Mouse (Mus musculus) forebrain, postnatal 0 days (tissue): ENCODE results near the gene Rps29. TPM values are rescaled to one million over a fixed set of nuclear protein-coding genes. Genes with fewer than 3 reads are reported as not detected.

Experiments
- ATAC-seq: fragments of 200-750 bp; cut with Nextera tagmentation; 2 replicates; pipeline ENCODE4 v1.8.0; 2017; ENCODE audit warnings: mild to moderate bottlenecking, moderate library complexity
- DNase-seq: peaks from one replicate; pipeline ENCODE4 v3.0.0-alpha.2; 2015
- H3K27ac ChIP-seq: fragments of 300-500 bp; sonication (generic); 2 replicates; pipeline ENCODE4 v1.5.1; 2014; ENCODE audit warnings: low read depth, mild to moderate bottlenecking, antibody characterized with exemption, low read length, moderate library complexity, mixed read lengths
- H3K27me3 ChIP-seq: fragments of 300-500 bp; sonication (generic); 2 replicates; pipeline ENCODE4 v1.6.1; 2014; ENCODE audit warnings: mild to moderate bottlenecking, low read length, mixed read lengths; ENCODE audit not compliant: insufficient read depth
- H3K36me3 ChIP-seq: fragments of 300-500 bp; sonication (generic); 2 replicates; pipeline ENCODE4 v1.6.1; 2014; ENCODE audit warnings: mild to moderate bottlenecking, moderate library complexity; ENCODE audit not compliant: insufficient read depth
- H3K4me1 ChIP-seq: fragments of 300-500 bp; sonication (generic); 2 replicates; pipeline ENCODE4 v1.6.1; 2014; ENCODE audit warnings: antibody characterized with exemption; ENCODE audit not compliant: insufficient read depth
- H3K4me2 ChIP-seq: fragments of 300-500 bp; sonication (generic); 2 replicates; pipeline ENCODE4 v1.6.1; 2014; ENCODE audit warnings: low read depth, mild to moderate bottlenecking, moderate library complexity
- H3K4me3 ChIP-seq: fragments of 300-500 bp; sonication (generic); 2 replicates; pipeline ENCODE4 v1.5.1; 2014; ENCODE audit warnings: low read depth, low read length, mixed read lengths
- H3K9ac ChIP-seq: fragments of 300-500 bp; sonication (generic); 2 replicates; pipeline ENCODE4 v1.6.1; 2014; ENCODE audit warnings: mild to moderate bottlenecking
- H3K9me3 ChIP-seq: fragments of 300-500 bp; sonication (generic); 2 replicates; pipeline ENCODE4 v1.6.1; 2016; ENCODE audit warnings: low read length
- CTCF ChIP-seq: sonication (generic); IDR thresholded peaks from 2 replicates; pipeline ENCODE4 v1.5.1; 2016; ENCODE audit warnings: antibody characterized with exemption, control low read depth, low read depth
- WGBS: fragments of 180-500 bp; shearing (Covaris S2); extraction: QIAGEN DNeasy Blood & Tissue Kit; methylation state at CpG from one replicate; pipeline ENCODE4 v1.1.7; 2014; 5-methylcytosine and 5-hydroxymethylcytosine counted together
- polyA plus RNA-seq: library from polyadenylated mRNA; unstranded; fragments of >200 nt; fragmentation: Nextera tagmentation; extraction: Ambion mirVana; gene quantifications from 2 replicates; pipeline ENCODE4 v1.2.1, GENCODE M21; 2015
- total RNA-seq: library from RNA; depleted of rRNA; stranded (reverse); fragments of >200 nt; gene quantifications from 2 replicates; pipeline ENCODE4 v1.2.3, GENCODE M21; 2014

Rps29 gene
- total and polyA plus RNA-seq, 2 experiments from 2014 or later = 333 to 1,372 TPM

DNA sequence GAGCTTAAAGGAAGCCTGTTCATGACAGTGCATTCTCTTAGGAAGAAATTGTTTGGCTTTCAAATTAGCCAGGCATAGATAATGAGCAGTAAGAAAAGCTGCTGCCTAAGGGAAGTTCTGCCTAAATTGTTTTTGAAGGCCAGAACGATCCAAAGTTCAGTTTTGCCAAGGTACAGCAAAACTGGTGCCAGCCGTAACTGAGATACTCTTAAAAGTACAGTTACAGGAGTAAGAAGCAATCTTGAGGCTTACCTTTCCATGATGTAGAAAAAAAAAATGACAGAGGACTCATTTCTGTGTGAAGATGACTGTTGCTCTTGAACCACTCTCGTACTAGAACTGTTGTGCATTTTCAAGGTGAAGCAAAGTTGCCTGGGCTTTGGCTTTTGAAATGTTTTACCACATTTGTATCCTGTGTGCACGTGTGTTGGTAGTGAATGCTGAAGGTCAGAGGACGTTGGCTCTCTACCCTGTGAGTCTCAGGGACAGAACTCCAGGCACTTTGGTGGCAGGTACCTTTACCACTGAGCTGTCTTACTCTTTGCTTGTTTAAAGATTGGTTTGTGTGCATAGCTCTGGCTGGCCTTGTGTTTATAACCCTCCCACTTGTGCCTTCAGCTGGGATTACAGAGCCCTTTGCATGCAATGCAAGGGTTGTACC is 28.0 kb upstream of the Rps29 start:
- peaks cover 6% of the 10 kb centered on the region; the same call in 1 of the 2 replicates for H3K36me3 ChIP-seq
- WGBS = 58% methylated on average over 5 of the region's 5 CpGs
- no peak for DNase-seq
- H3K9ac ChIP-seq = no peak overlapping the region
- H3K4me2 ChIP-seq = no peak overlapping the region
- H3K9me3 ChIP-seq = no peaks in the 10 kb centered on the region
- no peak overlapping the region for H3K27ac ChIP-seq
- peaks cover 14% of the 10 kb centered on the region for H3K4me1 ChIP-seq
- ATAC-seq = no peak
- TF ChIP-seq CTCF = no peak
- H3K27me3 ChIP-seq = no peaks in the 10 kb centered on the region
- 0 out of 2 replicates have a peak overlapping the region, but pooled peaks have one; percentile 5 for H3K4me3 ChIP-seq

DNA sequence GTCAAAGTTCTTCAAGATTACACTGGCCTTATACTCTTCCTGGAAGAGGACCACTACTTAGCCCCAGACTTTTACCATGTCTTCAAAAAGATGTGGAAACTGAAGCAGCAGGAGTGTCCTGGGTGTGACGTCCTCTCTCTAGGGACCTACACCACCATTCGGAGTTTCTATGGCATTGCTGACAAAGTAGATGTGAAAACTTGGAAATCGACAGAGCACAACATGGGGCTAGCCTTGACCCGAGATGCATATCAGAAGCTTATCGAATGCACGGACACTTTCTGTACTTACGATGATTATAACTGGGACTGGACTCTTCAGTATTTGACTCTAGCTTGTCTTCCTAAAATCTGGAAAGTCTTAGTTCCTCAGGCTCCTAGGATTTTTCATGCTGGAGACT is 26.4 kb upstream of the Rps29 start:
- TF ChIP-seq CTCF = no peak
- Histone ChIP-seq H3K9me3 (no peaks in the 10 kb centered on the region), H3K27ac (no peak overlapping the region), H3K4me3 (peak overlapping the region; percentile 86), H3K9ac (peak overlapping the region; percentile 90; the same call in 1 of the 2 replicates), H3K27me3 (no peaks in the 10 kb centered on the region), H3K4me1 (peaks cover 14% of the 10 kb centered on the region), H3K4me2 (peak overlapping the region; percentile 94), H3K36me3 (peaks cover 6% of the 10 kb centered on the region; the same call in 1 of the 2 replicates)
- DNase-seq = no peak
- ATAC-seq = no peak
- 75% methylated on average over 7 of the region's 7 CpGs for WGBS

DNA sequence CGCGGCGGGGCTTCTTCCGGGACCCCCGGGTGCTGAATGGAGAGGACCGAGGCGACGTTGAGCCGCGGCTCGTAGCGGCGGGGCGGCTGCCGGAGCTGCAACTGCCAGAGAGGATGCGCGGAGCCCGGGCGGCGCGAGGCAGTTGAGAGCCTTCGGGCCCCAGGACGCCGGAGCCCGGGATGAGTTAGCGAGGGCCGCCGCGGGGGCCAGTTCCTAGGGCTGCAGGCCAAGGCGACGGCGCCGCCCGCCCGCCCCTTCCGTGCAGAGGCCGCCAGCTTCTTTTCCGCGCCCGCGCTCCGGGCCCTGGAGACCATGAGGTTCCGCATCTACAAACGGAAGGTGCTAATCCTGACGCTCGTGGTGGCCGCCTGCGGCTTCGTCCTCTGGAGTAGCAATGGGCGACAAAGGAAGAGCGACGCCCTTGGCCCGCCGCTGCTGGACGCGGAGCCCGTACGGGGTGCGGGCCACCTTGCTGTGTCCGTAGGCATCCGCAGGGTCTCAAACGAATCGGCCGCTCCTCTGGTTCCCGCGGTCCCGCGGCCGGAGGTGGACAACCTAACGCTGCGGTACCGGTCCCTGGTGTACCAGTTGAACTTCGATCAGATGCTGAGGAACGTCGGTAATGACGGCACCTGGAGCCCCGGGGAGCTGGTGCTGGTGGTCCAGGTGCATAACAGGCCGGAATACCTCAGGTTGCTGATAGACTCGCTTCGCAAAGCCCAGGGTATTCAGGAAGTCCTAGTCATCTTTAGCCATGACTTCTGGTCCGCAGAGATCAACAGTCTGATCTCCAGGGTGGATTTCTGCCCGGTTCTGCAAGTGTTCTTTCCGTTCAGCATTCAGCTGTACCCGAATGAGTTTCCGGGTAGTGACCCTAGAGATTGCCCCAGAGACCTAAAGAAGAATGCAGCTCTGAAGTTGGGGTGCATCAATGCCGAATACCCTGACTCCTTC is 25.6 kb upstream of the Rps29 start:
- peak overlapping the region; percentile 90 for H3K9ac ChIP-seq
- H3K4me3 ChIP-seq = peak overlapping the region; percentile 86
- peaks cover 14% of the 10 kb centered on the region for H3K4me1 ChIP-seq
- 0 out of 2 replicates have a peak, but pooled peaks have one; percentile 2 for TF ChIP-seq CTCF
- ATAC-seq (peak; percentile 62), DNase-seq (no peak)
- no peaks in the 10 kb centered on the region for H3K9me3 ChIP-seq
- 5% methylated on average over 86 of the region's 86 CpGs for WGBS
- H3K27ac ChIP-seq = peak overlapping the region; percentile 96
- peaks cover 6% of the 10 kb centered on the region; the same call in 1 of the 2 replicates for H3K36me3 ChIP-seq
- H3K27me3 ChIP-seq = no peaks in the 10 kb centered on the region
- H3K4me2 ChIP-seq = peak overlapping the region; percentile 94

DNA sequence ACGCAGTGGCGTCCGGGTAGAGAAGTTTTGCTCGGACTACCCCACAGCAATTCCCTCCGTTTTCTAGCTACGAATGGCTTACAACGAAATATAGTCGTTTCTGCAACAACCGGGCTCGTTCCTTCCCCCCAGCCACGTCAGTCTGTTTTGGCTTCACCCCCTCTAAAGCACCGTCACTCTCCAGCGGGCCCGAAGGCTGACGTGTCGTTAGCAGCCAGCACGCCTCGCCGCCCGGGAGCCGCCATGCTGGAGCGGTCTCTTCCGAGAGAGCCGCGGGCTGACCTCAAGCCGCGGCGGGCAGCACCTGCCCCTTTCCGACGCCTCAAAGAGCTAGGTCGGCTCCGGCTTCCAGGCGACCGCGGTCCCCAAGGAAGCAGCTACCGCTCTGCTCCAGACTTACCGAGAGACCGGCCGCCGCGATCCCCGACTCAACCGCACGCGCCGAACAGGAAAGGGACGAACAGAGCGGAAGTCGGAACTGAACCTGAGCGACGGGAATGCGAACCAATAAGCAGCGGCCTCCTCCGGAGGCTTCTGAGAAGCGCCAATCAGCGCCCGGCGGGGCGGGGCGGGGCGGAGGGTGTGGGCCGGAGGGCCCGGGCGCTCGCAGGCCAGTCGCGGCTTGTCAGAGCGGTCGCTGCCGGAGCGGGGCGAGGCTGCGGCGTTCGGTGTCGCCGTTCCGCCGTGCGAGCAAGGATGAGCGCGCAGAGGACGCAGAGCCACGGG is 24.8 kb upstream of the Rps29 start, which contains the start of the genes Rpl36al and Mgat2:
Gene Rpl36al, minus strand, starts transcription at position 501 of the 726 bp plus-strand sequence.
Gene Mgat2, plus strand, starts transcription at position 575 of the 726 bp plus-strand sequence.
- under 1% methylated on average over 84 of the region's 84 CpGs for WGBS
- no peak for TF ChIP-seq CTCF
- ATAC-seq (peak; percentile 99), DNase-seq (peak; percentile 99)
- Histone ChIP-seq H3K36me3 (peaks cover 6% of the 10 kb centered on the region; the same call in 1 of the 2 replicates), H3K9me3 (no peaks in the 10 kb centered on the region), H3K4me3 (peak within 1 kb of the TSS; percentile 86), H3K4me2 (peak within 1 kb of the TSS; percentile 94), H3K4me1 (peaks cover 14% of the 10 kb centered on the region), H3K27ac (peak within 1 kb of the TSS; percentile 96), H3K9ac (peak within 1 kb of the TSS; percentile 90), H3K27me3 (no peaks in the 10 kb centered on the region)

DNA sequence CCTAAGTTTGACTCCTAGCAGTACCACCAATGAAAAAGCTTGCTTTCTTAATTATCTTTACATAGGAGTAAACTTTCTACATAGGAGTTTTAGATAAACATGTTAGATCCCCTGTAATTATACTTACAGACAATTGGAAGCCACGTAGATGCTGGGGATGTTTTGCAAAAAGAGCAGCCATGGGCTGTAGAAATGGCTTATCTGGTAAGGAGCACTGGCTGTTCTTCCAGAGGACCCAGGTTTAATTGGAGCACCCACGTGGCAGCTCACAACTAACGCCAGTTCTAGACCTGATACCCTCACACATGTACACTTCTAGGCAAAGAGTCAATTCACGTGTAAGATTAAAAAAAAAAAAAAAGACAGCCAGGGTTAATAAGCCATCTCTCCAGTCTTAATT is 22.8 kb upstream of the Rps29 start:
- peaks cover 10% of the 10 kb centered on the region for H3K4me1 ChIP-seq
- H3K36me3 ChIP-seq = 0 out of 2 replicates have a peak, but pooled peaks cover 2% of the 10 kb centered on the region
- no peak for TF ChIP-seq CTCF
- H3K27me3 ChIP-seq = no peaks in the 10 kb centered on the region
- WGBS = 83% methylated on average over 4 of the region's 4 CpGs
- H3K4me2 ChIP-seq = no peak overlapping the region
- DNase-seq = no peak
- no peak overlapping the region for H3K9ac ChIP-seq
- no peaks in the 10 kb centered on the region for H3K9me3 ChIP-seq
- H3K27ac ChIP-seq = no peak overlapping the region
- no peak overlapping the region for H3K4me3 ChIP-seq
- no peak for ATAC-seq

DNA sequence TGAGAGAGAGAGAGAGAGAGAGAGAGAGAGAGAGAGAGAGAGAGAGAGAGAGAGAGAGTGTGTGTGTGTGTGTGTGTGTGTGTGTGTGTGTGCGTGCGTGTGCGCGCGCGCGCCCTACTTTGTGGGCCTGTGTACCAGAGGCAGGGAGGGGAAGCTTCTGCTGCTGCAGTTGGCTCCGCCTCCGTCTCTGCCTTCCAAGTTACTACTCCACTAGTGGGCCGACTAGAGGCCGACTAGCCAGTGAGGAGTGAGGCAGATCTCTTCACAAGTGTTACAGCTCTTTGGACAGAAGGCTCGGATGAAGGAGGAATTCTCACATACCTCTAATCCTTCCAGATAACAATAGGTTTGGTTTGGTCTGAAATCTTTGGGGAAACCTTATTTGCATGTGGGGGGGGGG is 20.4 kb upstream of the Rps29 start:
- no peak for DNase-seq
- no peak overlapping the region for H3K4me2 ChIP-seq
- TF ChIP-seq CTCF = no peak
- no peak overlapping the region for H3K9ac ChIP-seq
- no peaks in the 10 kb centered on the region for H3K4me1 ChIP-seq
- no peak for ATAC-seq
- 68% methylated on average over 12 of the region's 12 CpGs for WGBS
- no peak overlapping the region for H3K4me3 ChIP-seq
- H3K9me3 ChIP-seq = no peaks in the 10 kb centered on the region
- H3K27me3 ChIP-seq = no peaks in the 10 kb centered on the region
- no peak overlapping the region for H3K27ac ChIP-seq
- 0 out of 2 replicates have a peak, but pooled peaks cover 2% of the 10 kb centered on the region for H3K36me3 ChIP-seq
